Mouse (Mus musculus) thymus, adult 2 months (tissue): Measurements from ENCODE around the gene Tmem213.

Source experiments
- CTCF ChIP-seq: fragments of 200-500 bp; IDR thresholded peaks from 2 replicates; pipeline ENCODE4 v1.5.1; 2012; ENCODE audit warnings: mild to moderate bottlenecking, control low read depth, low read length, moderate library complexity, borderline replicate concordance; ENCODE audit not compliant: control insufficient read depth, poor library complexity, insufficient read depth; ENCODE audit errors: extremely low read depth
- POLR2A ChIP-seq: fragments of 200-500 bp; IDR thresholded peaks from 2 replicates; pipeline ENCODE4 v1.6.1; 2012; ENCODE audit warnings: mild to moderate bottlenecking, low read length, control low read depth, moderate library complexity; ENCODE audit not compliant: control insufficient read depth, poor library complexity, insufficient read depth; ENCODE audit errors: extremely low read depth

GRCm38 (mm10) chr6:38094701-38095100 is 14.4 kb upstream of the Tmem213 start:
- TF ChIP-seq CTCF (no peak), POLR2A (no peak)
